Mouse (Mus musculus): ENCODE data around the gene Eps8l3. TPM values are rescaled to one million over a fixed set of nuclear protein-coding genes. Genes with fewer than 3 reads are reported as not detected.
"Not testable (repeated sequence)": the region's sequence is repeated elsewhere in the genome, so short reads cannot be mapped to it uniquely, and the experiment has no call there.

Eps8l3 gene
- polyA plus RNA-seq, 1 experiment from 2014 or later = 7.0 TPM

GRCm38 (mm10) chr3:107861483-107861882 lies 15.5 kb upstream of the Eps8l3 start:
- not testable (repeated sequence) for H3K4me3 ChIP-seq (ENCODE audit: low read depth, low read length); H3K4me2 ChIP-seq (replicated peaks; ENCODE audit: low read depth, low read length); ATAC-seq (ENCODE audit: insufficient number of reproducible peaks, insufficient read depth, low FRiP score, low read depth); H3K9me3 ChIP-seq (ENCODE audit: control insufficient read depth, low read depth, low read length); H3K36me3 ChIP-seq (ENCODE audit: control insufficient read depth, insufficient read depth, low read length); H3K9ac ChIP-seq (replicated peaks; ENCODE audit: low read depth, low read length); H3K27ac ChIP-seq (ENCODE audit: low read length); H3K27me3 ChIP-seq (ENCODE audit: control insufficient read depth, insufficient read depth, low read length)
- H3K4me1 ChIP-seq (ENCODE audit: control insufficient read depth, insufficient read depth, low read length) = peaks cover 12% of the 10 kb centered on the region
- 79% methylated on average over 5 of the region's 5 CpGs for WGBS

DNA sequence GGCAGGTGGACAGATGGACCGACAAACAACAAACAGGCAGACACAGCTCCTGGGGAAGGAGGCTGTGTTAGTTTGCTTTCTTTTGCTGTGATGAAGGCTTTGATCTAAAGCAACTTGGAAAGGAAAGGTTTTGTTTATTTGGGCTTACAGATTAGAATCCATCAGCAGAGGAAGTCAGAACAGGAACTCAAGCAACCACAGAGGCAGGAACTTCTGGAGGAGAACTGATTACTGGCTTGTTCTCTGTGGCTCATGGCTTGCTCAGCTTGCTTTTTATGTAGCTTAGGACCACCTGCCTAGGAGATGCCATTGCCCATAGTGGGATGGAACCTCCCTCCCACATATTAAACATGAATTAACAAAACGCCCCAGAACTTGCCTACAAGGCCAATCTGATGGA lies 14.6 kb upstream of the Eps8l3 start:
- ATAC-seq (ENCODE audit: insufficient number of reproducible peaks, insufficient read depth, low FRiP score, low read depth) = no peak
- H3K36me3 ChIP-seq (ENCODE audit: control insufficient read depth, insufficient read depth, low read length) = no peaks in the 10 kb centered on the region
- H3K4me2 ChIP-seq (replicated peaks; ENCODE audit: low read depth, low read length) = no peak overlapping the region
- H3K4me1 ChIP-seq (ENCODE audit: control insufficient read depth, insufficient read depth, low read length) = peaks cover 12% of the 10 kb centered on the region
- no peaks in the 10 kb centered on the region for H3K9me3 ChIP-seq (ENCODE audit: control insufficient read depth, low read depth, low read length)
- no peak overlapping the region for H3K27ac ChIP-seq (ENCODE audit: low read length)
- no peak overlapping the region for H3K9ac ChIP-seq (replicated peaks; ENCODE audit: low read depth, low read length)
- no peak overlapping the region for H3K4me3 ChIP-seq (ENCODE audit: low read depth, low read length)
- 78% methylated on average over 2 of the region's 2 CpGs for WGBS
- no peaks in the 10 kb centered on the region for H3K27me3 ChIP-seq (ENCODE audit: control insufficient read depth, insufficient read depth, low read length)

GRCm38 (mm10) chr3:107863471-107863870 lies 13.6 kb upstream of the Eps8l3 start:
- Histone ChIP-seq H3K9ac (replicated peaks; ENCODE audit: low read depth, low read length) (no peak overlapping the region), H3K9me3 (ENCODE audit: control insufficient read depth, low read depth, low read length) (no peaks in the 10 kb centered on the region), H3K4me3 (ENCODE audit: low read depth, low read length) (no peak overlapping the region), H3K4me2 (replicated peaks; ENCODE audit: low read depth, low read length) (no peak overlapping the region), H3K27ac (ENCODE audit: low read length) (no peak overlapping the region), H3K4me1 (ENCODE audit: control insufficient read depth, insufficient read depth, low read length) (peaks cover 6% of the 10 kb centered on the region; the same call in 1 of the 2 replicates), H3K27me3 (ENCODE audit: control insufficient read depth, insufficient read depth, low read length) (no peaks in the 10 kb centered on the region), H3K36me3 (ENCODE audit: control insufficient read depth, insufficient read depth, low read length) (no peaks in the 10 kb centered on the region)
- ATAC-seq (ENCODE audit: insufficient number of reproducible peaks, insufficient read depth, low FRiP score, low read depth) = no peak
- 58% methylated on average over 5 of the region's 5 CpGs for WGBS

DNA sequence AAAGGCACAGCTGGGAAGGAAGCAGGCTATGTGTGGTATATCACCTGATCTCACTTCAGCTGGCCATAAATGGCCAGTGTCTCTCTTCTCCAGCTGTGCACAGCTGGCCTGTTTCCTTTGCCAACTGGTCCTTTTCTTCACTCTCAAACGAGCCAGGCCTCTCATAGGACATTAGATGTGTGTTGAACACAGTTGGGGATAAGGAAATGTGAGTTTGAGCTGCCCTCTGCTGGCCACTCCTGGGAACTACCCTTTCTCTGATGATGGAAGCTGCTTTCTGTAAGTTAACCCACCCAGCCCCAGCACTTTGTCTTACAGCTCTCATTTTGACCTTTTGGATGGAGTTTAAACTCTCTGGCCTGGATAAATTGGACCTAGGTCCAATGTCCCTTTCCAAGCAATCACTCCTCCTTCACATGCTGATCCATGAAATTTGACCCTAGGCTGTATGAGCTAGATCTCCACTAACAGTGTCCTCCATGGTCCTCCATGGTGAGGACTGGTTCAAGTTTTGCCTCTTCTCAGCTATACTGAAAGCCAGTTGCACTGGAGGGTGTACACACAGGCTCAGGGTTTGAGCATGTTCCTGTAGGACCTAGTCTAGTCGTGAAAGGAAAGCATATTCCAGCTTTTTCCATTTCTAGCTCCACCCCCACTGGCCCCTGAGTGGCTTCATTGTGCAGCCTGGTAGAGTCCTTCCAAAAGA lies 13.0 kb upstream of the Eps8l3 start:
- Histone ChIP-seq H3K4me2 (replicated peaks; ENCODE audit: low read depth, low read length) (no peak overlapping the region), H3K36me3 (ENCODE audit: control insufficient read depth, insufficient read depth, low read length) (no peaks in the 10 kb centered on the region), H3K4me1 (ENCODE audit: control insufficient read depth, insufficient read depth, low read length) (peaks cover 6% of the 10 kb centered on the region; the same call in 1 of the 2 replicates), H3K9ac (replicated peaks; ENCODE audit: low read depth, low read length) (no peak overlapping the region), H3K4me3 (ENCODE audit: low read depth, low read length) (no peak overlapping the region), H3K27ac (ENCODE audit: low read length) (peak overlapping the region; percentile 21; the same call in 1 of the 2 replicates), H3K27me3 (ENCODE audit: control insufficient read depth, insufficient read depth, low read length) (no peaks in the 10 kb centered on the region), H3K9me3 (ENCODE audit: control insufficient read depth, low read depth, low read length) (no peaks in the 10 kb centered on the region)
- WGBS = 13% methylated on average over 2 of the region's 2 CpGs
- peak; percentile 62 for ATAC-seq (ENCODE audit: insufficient number of reproducible peaks, insufficient read depth, low FRiP score, low read depth)

GRCm38 (mm10) chr3:107865364-107866091 lies 11.5 kb upstream of the Eps8l3 start:
- no peaks in the 10 kb centered on the region for H3K36me3 ChIP-seq (ENCODE audit: control insufficient read depth, insufficient read depth, low read length)
- no peaks in the 10 kb centered on the region for H3K9me3 ChIP-seq (ENCODE audit: control insufficient read depth, low read depth, low read length)
- H3K27ac ChIP-seq (ENCODE audit: low read length) = peak overlapping the region; percentile 10; the same call in 1 of the 2 replicates
- ATAC-seq (ENCODE audit: insufficient number of reproducible peaks, insufficient read depth, low FRiP score, low read depth) = peak; percentile 78
- no peak overlapping the region for H3K4me3 ChIP-seq (ENCODE audit: low read depth, low read length)
- WGBS = 62% methylated on average over 10 of the region's 10 CpGs
- H3K4me2 ChIP-seq (replicated peaks; ENCODE audit: low read depth, low read length) = no peak overlapping the region
- peaks cover 6% of the 10 kb centered on the region; the same call in 1 of the 2 replicates for H3K4me1 ChIP-seq (ENCODE audit: control insufficient read depth, insufficient read depth, low read length)
- H3K9ac ChIP-seq (replicated peaks; ENCODE audit: low read depth, low read length) = no peak overlapping the region
- no peaks in the 10 kb centered on the region for H3K27me3 ChIP-seq (ENCODE audit: control insufficient read depth, insufficient read depth, low read length)

GRCm38 (mm10) chr3:107867086-107867485 lies 9.9 kb upstream of the Eps8l3 start:
- H3K4me1 ChIP-seq (ENCODE audit: control insufficient read depth, insufficient read depth, low read length) = peaks cover 6% of the 10 kb centered on the region; the same call in 1 of the 2 replicates
- H3K9me3 ChIP-seq (ENCODE audit: control insufficient read depth, low read depth, low read length) = no peaks in the 10 kb centered on the region
- H3K27me3 ChIP-seq (ENCODE audit: control insufficient read depth, insufficient read depth, low read length) = no peaks in the 10 kb centered on the region
- no peak for ATAC-seq (ENCODE audit: insufficient number of reproducible peaks, insufficient read depth, low FRiP score, low read depth)
- no peak overlapping the region for H3K4me2 ChIP-seq (replicated peaks; ENCODE audit: low read depth, low read length)
- H3K9ac ChIP-seq (replicated peaks; ENCODE audit: low read depth, low read length) = no peak overlapping the region
- no peak overlapping the region for H3K27ac ChIP-seq (ENCODE audit: low read length)
- no peaks in the 10 kb centered on the region for H3K36me3 ChIP-seq (ENCODE audit: control insufficient read depth, insufficient read depth, low read length)
- 3% methylated on average over 8 of the region's 8 CpGs for WGBS
- no peak overlapping the region for H3K4me3 ChIP-seq (ENCODE audit: low read depth, low read length)

DNA sequence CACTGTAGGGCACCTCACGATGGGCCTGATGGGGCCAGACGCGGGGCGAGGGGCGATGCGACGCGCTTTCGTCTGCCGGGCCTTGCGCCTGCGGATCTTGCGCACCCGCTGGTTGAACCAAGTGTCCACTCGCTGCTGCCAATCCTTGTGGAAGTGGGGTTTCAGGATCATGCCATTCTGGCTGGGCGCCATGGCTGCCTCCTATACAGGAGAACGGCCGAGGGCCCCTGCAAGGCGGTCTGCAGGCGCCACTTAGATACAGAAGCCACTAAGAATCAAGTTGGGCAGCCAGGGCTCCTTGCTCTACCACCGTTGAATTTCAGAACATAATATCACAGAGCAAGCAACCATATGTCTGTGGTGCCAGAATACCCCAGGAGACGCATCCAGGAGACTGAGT lies 8.6 kb upstream of the Eps8l3 start:
- Histone ChIP-seq H3K4me1 (ENCODE audit: control insufficient read depth, insufficient read depth, low read length) (peaks cover 3% of the 10 kb centered on the region; the same call in 1 of the 2 replicates), H3K27me3 (ENCODE audit: control insufficient read depth, insufficient read depth, low read length) (no peaks in the 10 kb centered on the region), H3K4me3 (ENCODE audit: low read depth, low read length) (no peak overlapping the region), H3K4me2 (replicated peaks; ENCODE audit: low read depth, low read length) (no peak overlapping the region), H3K27ac (ENCODE audit: low read length) (no peak overlapping the region), H3K36me3 (ENCODE audit: control insufficient read depth, insufficient read depth, low read length) (no peaks in the 10 kb centered on the region), H3K9ac (replicated peaks; ENCODE audit: low read depth, low read length) (no peak overlapping the region), H3K9me3 (ENCODE audit: control insufficient read depth, low read depth, low read length) (no peaks in the 10 kb centered on the region)
- no peak for ATAC-seq (ENCODE audit: insufficient number of reproducible peaks, insufficient read depth, low FRiP score, low read depth)
- 94% methylated on average over 22 of the region's 22 CpGs for WGBS

- WGBS = 48% methylated on average over 7 of the region's 7 CpGs
- no peaks in the 10 kb centered on the region for H3K36me3 ChIP-seq (ENCODE audit: control insufficient read depth, insufficient read depth, low read length)
- H3K9me3 ChIP-seq (ENCODE audit: control insufficient read depth, low read depth, low read length) = no peaks in the 10 kb centered on the region
These were observed 7.9 kb upstream of the Eps8l3 start for GRCm38 (mm10) chr3:107869097-107869496.

More at GRCm38 (mm10) chr3:107869097-107869496, 7.9 kb upstream of the Eps8l3 start:
- ATAC-seq (ENCODE audit: insufficient number of reproducible peaks, insufficient read depth, low FRiP score, low read depth) = no peak
- Histone ChIP-seq H3K4me2 (replicated peaks; ENCODE audit: low read depth, low read length) (no peak overlapping the region), H3K4me3 (ENCODE audit: low read depth, low read length) (no peak overlapping the region), H3K27me3 (ENCODE audit: control insufficient read depth, insufficient read depth, low read length) (no peaks in the 10 kb centered on the region), H3K4me1 (ENCODE audit: control insufficient read depth, insufficient read depth, low read length) (no peaks in the 10 kb centered on the region; the same call in 1 of the 2 replicates), H3K9ac (replicated peaks; ENCODE audit: low read depth, low read length) (no peak overlapping the region), H3K27ac (ENCODE audit: low read length) (no peak overlapping the region)
